Mouse (Mus musculus) kidney, postnatal 36 days (tissue): ENCODE results near the gene Rfx2.

Experiments
- DNase-seq, 2 experiments: peaks; one replicate each; pipeline ENCODE4 v3.0.0; 2021 to 2022; ENCODE audit warnings: mixed read lengths in 2 of 2

Rfx2 gene

GRCm38 (mm10) chr17:56830411-56831110 lies at the start of gene Rfx2:
Rfx2 (minus strand) TSS chr17:56831013.
- DNase-seq = no peak

DNA sequence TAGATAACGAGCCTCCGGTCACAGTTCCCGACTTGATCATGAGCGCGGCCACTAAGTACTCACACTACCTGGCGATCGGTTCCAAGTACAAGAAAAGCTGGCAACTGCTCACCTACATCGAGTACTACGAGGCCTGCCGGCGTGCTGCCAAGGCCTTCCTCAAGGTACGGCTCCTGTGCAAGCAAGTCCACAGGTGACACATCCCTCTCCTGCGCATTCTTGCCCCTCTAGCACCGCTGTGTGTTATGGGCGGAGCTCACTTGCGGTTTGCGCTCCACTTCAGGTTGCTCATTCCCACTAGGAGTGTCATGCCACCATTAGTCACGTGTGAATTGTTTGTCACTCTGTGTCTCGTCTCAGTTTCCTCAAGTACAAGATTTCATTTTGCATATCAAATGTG lies 46.6 kb upstream of the Rfx2 start:
- no peak for DNase-seq

- no peak for DNase-seq
These were observed 46.2 kb upstream of the Rfx2 start for GRCm38 (mm10) chr17:56876981-56877380.

DNA sequence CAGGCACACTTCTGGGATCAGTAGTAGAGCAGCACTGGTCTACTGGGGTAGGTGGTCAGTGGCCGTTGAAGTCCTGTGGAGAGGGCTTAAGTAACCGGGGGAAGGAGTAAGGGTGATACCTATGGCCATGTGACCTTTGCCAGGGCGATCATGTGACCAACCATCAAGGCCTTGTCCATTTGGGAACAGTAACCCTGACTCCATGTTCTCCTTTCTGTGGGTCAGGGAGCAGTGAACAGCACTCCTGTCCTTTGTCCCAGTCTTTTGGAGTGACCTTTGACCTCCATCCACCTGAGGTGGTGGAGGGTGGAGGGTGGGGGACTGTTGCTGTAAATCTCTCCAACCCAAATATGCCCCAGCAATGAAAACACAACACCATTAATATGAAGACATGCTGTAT lies 45.7 kb upstream of the Rfx2 start:
- no peak for DNase-seq

- DNase-seq = no peak
These were observed 44.3 kb upstream of the Rfx2 start, which contains the start of gene 1700061G19Rik for GRCm38 (mm10) chr17:56874936-56875651. 1700061G19Rik (plus strand) TSS chr17:56875477.

GRCm38 (mm10) chr17:56874237-56874636 lies 43.4 kb upstream of the Rfx2 start, which contains the start of gene Acsbg2:
Acsbg2 (minus strand) TSS chr17:56874447.
- no peak for DNase-seq

GRCm38 (mm10) chr17:56872512-56872911 lies 41.7 kb upstream of the Rfx2 start:
- DNase-seq = no peak

DNA sequence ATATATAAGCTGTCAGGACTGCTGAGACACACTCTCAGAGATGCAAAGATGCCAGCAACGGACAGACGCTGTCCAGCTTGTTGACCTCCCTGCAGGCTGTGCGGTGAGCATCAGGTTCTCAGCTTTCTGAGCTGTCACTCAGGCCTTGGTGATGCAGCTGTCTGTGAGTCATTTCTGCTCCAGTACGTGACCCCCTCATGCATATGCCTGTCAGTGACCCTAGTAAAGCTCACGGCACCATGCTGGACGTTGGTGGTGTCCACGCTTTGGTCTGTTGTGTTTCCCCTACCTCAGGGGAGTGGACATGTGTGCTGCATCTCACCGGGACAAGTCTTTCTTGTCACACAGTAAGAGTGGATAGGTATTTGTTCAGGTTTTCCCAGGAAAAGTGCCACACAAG lies 41.0 kb upstream of the Rfx2 start:
- no peak for DNase-seq

DNA sequence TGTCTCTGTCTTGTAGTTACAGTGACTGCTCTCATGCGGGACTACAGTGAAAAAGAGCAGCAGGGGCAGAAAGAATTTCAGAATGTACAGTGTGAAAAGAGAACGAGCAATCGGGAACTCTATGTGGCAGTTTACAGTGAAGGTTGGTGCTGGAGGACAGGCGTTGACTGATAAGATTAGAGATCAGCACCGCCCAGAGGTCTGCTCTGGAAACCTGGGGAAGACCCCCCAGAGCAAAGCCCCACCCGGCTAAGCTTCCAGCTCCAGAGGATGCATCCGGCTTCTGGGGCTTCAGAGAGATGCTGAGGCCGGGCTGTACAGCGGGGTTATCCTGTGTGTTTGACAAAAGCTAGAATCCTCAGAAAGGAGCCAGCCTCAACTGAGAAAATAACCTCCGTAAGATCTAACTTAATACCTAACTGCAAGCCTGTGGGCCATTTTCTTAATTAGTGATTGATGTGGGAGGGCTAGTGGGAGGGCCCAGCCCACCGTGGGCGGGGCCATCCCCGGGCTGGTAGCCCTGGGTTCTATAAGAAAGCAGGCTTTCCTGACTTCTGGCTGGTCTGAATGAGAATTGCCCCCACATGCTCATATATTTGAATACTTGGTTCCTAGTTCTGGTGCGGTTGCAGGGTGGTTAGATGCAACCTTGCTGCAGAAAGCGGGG lies 39.6 kb upstream of the Rfx2 start:
- no peak for DNase-seq

- no peak for DNase-seq
These were observed 38.7 kb upstream of the Rfx2 start for GRCm38 (mm10) chr17:56869481-56869977.

DNA sequence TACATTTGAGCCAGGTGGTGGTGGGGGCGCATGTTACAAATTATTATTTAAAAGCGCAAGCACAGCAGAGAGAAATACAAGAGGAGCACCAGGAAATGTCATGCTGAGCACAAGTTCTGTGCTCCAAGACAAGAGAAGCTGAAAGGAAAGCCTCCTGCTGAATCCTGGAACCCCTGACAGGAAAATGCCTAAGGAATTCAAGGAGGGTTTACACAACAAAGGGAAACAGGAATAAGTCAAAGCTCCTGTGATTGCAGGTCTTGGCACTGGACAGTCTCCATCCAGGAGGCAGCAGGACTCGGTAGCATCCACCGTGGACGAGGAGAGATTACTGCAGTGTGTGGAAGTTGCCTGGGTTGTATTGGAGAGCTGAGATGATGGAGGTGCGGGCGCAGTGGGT lies 35.3 kb upstream of the Rfx2 start:
- no peak for DNase-seq

DNA sequence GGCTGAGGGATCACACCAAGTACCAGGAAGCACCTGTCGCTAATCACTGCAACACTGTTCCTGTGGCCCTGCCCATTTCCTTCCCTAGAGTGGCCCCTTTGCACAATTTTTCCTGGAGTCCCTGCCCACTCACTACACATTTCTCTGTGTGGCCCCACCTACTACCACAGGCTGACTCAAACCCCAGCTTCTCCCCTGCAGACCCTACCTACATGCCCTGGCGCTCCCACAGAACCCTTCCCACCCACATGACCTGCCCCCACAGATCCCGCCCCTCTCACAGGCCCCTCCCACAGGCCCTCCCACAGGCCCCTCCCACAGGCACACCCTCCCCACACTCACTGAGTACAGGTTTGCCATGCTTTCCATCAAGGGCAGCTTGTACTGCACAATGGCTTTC lies 30.4 kb upstream of the Rfx2 start:
- DNase-seq = peak in 1 of 2 experiments; percentile 19

DNA sequence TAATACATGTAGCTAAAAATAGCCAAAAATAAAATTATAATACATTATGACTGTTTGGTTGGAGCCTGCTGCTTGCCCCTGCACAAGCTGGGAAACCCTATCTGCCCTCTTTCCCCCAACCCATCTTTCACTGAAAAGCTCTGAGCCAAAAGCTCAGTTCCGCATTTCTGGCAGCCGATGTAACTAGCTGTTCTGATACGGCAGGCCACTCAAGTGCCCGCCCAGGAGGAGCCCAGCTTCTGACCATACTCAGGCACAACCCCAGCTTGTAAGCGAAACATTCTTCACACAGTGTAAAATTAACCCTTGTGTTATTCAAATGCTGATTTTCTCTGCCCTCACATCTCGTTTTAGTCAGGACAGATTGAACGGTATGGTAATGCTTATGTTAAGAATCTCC lies 28.1 kb upstream of the Rfx2 start:
- DNase-seq = no peak

DNA sequence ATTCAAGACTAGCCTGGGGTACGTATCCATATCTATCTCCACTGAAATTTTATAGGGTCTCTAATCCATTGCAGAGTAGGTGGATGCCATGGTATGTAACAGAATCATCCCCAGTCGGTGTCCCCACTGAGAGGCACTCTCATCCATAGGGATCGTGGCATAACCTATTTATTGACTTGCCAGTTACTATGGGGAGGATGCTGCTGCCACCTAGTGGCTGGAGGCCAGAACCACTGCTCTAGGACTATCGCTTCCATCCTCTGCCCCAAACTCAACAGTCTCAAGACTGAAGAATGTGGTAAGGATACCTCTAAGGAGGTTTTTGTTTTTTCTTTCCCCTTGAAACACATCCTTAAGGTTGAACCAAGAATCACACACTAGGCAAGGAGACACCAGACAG lies 27.4 kb upstream of the Rfx2 start:
- peak; percentile 50 to 85 for DNase-seq

- DNase-seq = no peak
These were observed 24.6 kb upstream of the Rfx2 start for GRCm38 (mm10) chr17:56855421-56855820.

- DNase-seq = no peak
These were observed 20.4 kb upstream of the Rfx2 start for GRCm38 (mm10) chr17:56851167-56851566.

DNA sequence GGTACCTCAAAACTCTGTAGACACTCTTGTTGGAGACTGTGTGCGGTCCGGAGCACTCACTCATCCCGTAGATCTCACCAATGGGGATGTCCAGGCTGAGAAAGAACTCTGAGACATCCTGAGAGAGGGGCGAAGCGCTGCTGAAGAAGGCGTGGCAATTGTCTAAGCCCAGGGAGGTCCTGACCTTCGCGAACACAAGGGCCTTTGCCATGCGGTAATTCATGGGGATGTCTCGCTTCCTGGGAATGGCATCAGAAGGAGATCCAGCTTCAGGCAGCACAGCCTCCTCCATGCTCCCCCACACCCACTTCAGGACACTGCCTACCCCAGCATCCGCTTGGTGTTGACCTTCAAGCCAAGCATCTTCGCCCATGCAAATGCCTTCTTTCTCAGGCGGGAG lies 18.9 kb upstream of the Rfx2 start:
- DNase-seq = no peak

DNA sequence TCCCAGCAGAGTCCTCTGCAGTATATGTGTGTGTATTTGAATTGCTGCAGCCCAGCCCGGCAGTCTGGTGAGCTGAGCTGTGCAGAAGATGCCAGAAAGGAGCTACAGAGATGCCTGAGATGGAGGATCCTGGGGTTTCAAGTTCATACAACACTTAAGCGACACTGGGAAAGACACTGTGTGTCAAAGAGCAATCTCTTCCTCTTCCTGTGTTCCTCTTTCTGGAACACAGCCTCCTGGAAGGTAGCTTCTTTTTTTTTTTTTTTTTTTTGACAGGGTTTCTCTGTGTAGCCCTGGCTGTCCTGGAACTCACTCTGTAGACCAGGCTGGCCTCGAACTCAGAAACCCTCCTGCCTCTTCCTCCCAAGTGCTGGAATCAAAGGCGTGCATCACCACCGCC lies 18.0 kb upstream of the Rfx2 start:
- DNase-seq = no peak

GRCm38 (mm10) chr17:56843678-56844077 lies 12.9 kb upstream of the Rfx2 start:
- no peak for DNase-seq

DNA sequence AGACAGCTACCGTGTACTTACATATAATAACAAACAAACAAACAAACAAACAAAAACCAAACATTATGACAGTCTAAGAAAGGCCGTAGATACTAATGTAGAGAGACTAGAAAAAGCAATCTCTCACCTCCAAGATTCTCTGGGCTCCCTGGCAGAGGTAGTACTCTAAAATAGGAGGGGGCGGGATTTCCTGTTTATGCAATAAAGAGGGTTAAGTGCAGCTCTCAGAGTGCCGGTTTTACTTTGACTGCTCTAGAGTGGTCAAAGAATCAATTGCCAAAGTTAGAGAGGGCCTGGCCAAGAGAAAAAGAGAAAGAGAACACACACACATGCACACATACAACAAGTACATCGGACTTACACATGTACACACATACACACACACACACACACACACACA lies 11.4 kb upstream of the Rfx2 start:
- no peak for DNase-seq

DNA sequence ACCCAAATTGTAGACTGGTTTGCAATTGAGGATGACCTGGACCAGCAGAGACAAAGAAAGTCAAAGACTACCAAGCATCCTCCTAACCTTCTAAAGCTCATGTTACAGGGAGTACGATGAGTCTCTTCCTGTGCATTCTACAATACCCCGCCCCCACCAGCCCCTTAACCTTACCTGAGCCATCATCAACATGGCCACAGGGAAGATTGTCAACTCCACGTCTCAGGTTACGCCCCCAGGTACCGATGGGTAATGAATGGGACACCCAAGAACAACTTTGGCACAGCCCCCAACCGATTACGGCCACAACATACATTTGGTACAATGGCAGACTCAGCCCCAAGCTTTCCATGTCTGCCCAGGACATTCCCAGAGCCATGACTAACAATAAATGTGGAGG lies 9.7 kb upstream of the Rfx2 start:
- no peak for DNase-seq

GRCm38 (mm10) chr17:56836336-56836735 lies 5.5 kb upstream of the Rfx2 start:
- no peak for DNase-seq

DNA sequence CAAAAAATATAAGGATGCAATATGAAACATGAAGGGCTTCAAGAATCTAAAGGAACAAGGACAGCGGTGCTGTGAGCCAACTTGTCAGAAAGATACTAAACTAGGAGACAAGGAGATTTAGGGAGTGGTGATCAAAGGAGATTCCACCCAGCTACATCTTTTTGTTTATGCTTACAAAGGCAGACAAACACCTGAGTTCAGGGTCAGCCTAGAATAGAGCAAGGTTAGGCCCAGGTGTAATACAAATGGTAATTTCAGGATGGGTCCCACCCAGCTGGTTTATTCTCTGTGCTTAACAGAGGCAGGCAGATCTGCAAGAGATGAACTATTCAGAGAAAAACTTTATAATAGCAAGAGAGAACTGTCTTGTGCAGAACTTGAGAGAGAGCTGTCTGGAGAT lies 2.6 kb upstream of the Rfx2 start:
- DNase-seq = no peak

GRCm38 (mm10) chr17:56832918-56833317 lies 2.1 kb upstream of the Rfx2 start:
- DNase-seq = no peak
